Mouse (Mus musculus) bone marrow macrophage, adult 2 months (primary cell): ENCODE measurements around the gene Avpr2.

Experiments used
- CTCF ChIP-seq: IDR thresholded peaks from 2 replicates; pipeline ENCODE4 v1.5.1; 2012; ENCODE audit warnings: low read depth, mild to moderate bottlenecking, low read length, moderate library complexity
- POLR2A ChIP-seq: IDR thresholded peaks from 2 replicates; pipeline ENCODE4 v1.6.1; 2012; ENCODE audit warnings: mild to moderate bottlenecking, low read depth, low read length, borderline replicate concordance

- TF ChIP-seq CTCF, result no peak
- no peak for TF ChIP-seq POLR2A
These were observed 16.0 kb upstream of the Avpr2 start for GRCm38 (mm10) chrX:73875881-73876280.
